Mouse (Mus musculus): ENCODE results near the gene Trrap. TPM values are rescaled to one million over a fixed set of nuclear protein-coding genes. Genes with fewer than 3 reads are reported as not detected.

Gene Trrap
- polyA plus RNA-seq, 1 experiment from 2014 or later: 80.9 TPM

- Histone ChIP-seq H3K27me3 (no peaks in the 10 kb centered on the region), H3K4me1 (peaks cover 6% of the 10 kb centered on the region), H3K27ac (no peak overlapping the region), H3K4me3 (no peak overlapping the region), H3K4me2 (no peak overlapping the region), H3K9ac (no peak overlapping the region), H3K9me3 (replicated peaks) (no peaks in the 10 kb centered on the region), H3K36me3 (ENCODE audit: poor library complexity, severe bottlenecking) (no peaks in the 10 kb centered on the region)
- no peak for ATAC-seq
- WGBS: 58% methylated on average over 2 of the region's 2 CpGs
Measured at GRCm38 (mm10) chr5:144907591-144907990, 140.1 kb downstream of the Trrap start.

Small RNAs within 50 kb of the gene (microRNA-seq; reads per million reads assigned to microRNA genes)
- 0.80 reads per million for gene Mir7039

Other genes starting within 250 kb of the Trrap start
- gene Nptx2, start 221.8 kb upstream of the Trrap start, polyA plus RNA-seq (2015; fragmentation: Nextera tagmentation; extraction: Ambion mirVana): 2.2 and 2.3 TPM in 2 replicates
- gene Tmem130, start 5.9 kb upstream of the Trrap start, polyA plus RNA-seq (2015; fragmentation: Nextera tagmentation; extraction: Ambion mirVana): 79.2 and 94.8 TPM in 2 replicates
- 16.8 and 18.1 TPM in 2 replicates for gene Smurf1, start 198.1 kb downstream of the Trrap start, polyA plus RNA-seq (2015; fragmentation: Nextera tagmentation; extraction: Ambion mirVana)